Mouse (Mus musculus) limb, embryonic 11.5 days (tissue): ENCODE results near the gene Nub1. TPM values are rescaled to one million over a fixed set of nuclear protein-coding genes. Genes with fewer than 3 reads are reported as not detected.
"Not testable (repeated sequence)": the region's sequence is repeated elsewhere in the genome, so short reads cannot be mapped to it uniquely, and the experiment has no call there.

Experiments
- ATAC-seq: fragments of 200-750 bp; cut with Nextera tagmentation; 2 replicates; pipeline ENCODE4 v1.8.0; 2017; ENCODE audit warnings: low read depth; ENCODE audit not compliant: insufficient number of reproducible peaks, low FRiP score, low TSS enrichment
- DNase-seq: peaks from one replicate; pipeline ENCODE4 v3.0.0-alpha.2; 2015; ENCODE audit warnings: low spot score
- H3K27ac ChIP-seq: fragments of 300-500 bp; sonication (generic); replicated peaks from 2 replicates; pipeline ENCODE4 v1.5.1; 2014; ENCODE audit warnings: low read depth, mild to moderate bottlenecking, low read length
- H3K27me3 ChIP-seq: fragments of 300-500 bp; sonication (generic); 2 replicates; pipeline ENCODE4 v1.6.1; 2014; ENCODE audit warnings: mild to moderate bottlenecking, low read length, mixed read lengths; ENCODE audit not compliant: control insufficient read depth, insufficient read depth
- H3K36me3 ChIP-seq: fragments of 300-500 bp; sonication (generic); 2 replicates; pipeline ENCODE4 v1.6.1; 2014; ENCODE audit warnings: mild to moderate bottlenecking, low read length, moderate library complexity, mixed read lengths; ENCODE audit not compliant: control insufficient read depth, insufficient read depth
- H3K4me1 ChIP-seq: fragments of 300-500 bp; sonication (generic); 2 replicates; pipeline ENCODE4 v1.6.1; 2014; ENCODE audit warnings: low read length, mixed read lengths; ENCODE audit not compliant: control insufficient read depth, insufficient read depth
- H3K4me2 ChIP-seq: fragments of 300-500 bp; sonication (generic); 2 replicates; pipeline ENCODE4 v1.6.1; 2014; ENCODE audit warnings: low read depth, mild to moderate bottlenecking, moderate library complexity; ENCODE audit not compliant: severe bottlenecking
- H3K4me3 ChIP-seq: fragments of 300-500 bp; sonication (generic); 2 replicates; pipeline ENCODE4 v1.5.1; 2014; ENCODE audit warnings: low read depth, low read length
- H3K9ac ChIP-seq: fragments of 300-500 bp; sonication (generic); 2 replicates; pipeline ENCODE4 v1.6.1; 2014; ENCODE audit warnings: mild to moderate bottlenecking, low read length
- H3K9me3 ChIP-seq: fragments of 300-500 bp; sonication (generic); 2 replicates; pipeline ENCODE4 v1.6.1; 2016; ENCODE audit warnings: low read length; ENCODE audit not compliant: control insufficient read depth
- WGBS: fragments of 180-500 bp; shearing (Covaris S2); extraction: QIAGEN DNeasy Blood & Tissue Kit; methylation state at CpG from one replicate; pipeline ENCODE4 v1.1.7; 2014; 5-methylcytosine and 5-hydroxymethylcytosine counted together
- polyA plus RNA-seq: library from polyadenylated mRNA; unstranded; fragments of >200 nt; fragmentation: Nextera tagmentation; extraction: Ambion mirVana; gene quantifications from 2 replicates; pipeline ENCODE4 v1.2.1, GENCODE M21; 2014

The Nub1 gene
- polyA plus RNA-seq, 1 experiment from 2014 or later: 32.2 TPM

DNA sequence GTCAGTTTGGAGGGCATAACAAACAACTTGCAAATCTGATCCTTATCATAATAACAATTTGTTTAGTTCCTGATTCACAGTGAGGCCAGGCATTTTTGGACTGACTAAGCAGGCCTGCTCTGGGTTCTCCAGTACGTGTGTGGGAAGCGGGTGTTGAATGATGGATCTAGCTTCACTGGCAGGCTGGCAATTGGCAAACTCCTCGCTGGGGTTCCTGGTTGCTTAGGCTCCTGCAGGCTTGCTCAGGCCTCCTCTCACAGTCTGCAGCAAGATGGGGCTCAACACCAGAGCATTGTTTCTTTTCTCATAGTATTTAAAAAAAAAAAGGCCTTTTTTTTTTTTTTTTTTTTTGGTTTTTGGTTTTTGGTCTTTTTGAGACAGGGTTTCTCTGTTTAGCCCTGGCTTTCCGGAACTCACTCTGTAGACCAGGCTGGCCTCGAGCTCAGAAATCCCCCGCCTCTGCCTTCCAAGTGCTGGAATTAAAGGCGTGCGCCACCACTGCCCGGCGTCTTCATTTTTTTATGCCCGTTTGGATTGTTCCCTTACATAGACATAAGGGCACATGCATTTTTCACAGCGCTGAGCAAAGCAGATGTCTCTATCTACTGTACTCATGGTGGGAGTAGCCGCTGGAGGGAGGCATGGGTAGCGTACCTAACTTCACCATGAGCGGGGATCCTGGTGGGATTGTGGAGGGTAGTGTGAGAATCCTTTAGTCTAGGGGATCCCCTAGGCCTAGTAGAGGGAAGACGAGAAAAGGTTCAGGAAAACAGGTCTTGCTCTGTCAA is 560 bp upstream of the Nub1 start:
- peak overlapping the region; percentile 52 for H3K4me2 ChIP-seq
- H3K9ac ChIP-seq: peak overlapping the region; percentile 61
- no peaks in the 10 kb centered on the region for H3K4me1 ChIP-seq
- peak; percentile 48; the same call in 1 of the 2 replicates for ATAC-seq
- H3K4me3 ChIP-seq: peak overlapping the region; percentile 25
- peak; percentile 44 for DNase-seq
- H3K36me3 ChIP-seq: peaks cover 4% of the 10 kb centered on the region; the same call in 1 of the 2 replicates
- H3K27ac ChIP-seq: peak overlapping the region; percentile 80
- no peaks in the 10 kb centered on the region for H3K9me3 ChIP-seq
- 28% methylated on average over 16 of the region's 16 CpGs for WGBS
- H3K27me3 ChIP-seq: no peaks in the 10 kb centered on the region

DNA sequence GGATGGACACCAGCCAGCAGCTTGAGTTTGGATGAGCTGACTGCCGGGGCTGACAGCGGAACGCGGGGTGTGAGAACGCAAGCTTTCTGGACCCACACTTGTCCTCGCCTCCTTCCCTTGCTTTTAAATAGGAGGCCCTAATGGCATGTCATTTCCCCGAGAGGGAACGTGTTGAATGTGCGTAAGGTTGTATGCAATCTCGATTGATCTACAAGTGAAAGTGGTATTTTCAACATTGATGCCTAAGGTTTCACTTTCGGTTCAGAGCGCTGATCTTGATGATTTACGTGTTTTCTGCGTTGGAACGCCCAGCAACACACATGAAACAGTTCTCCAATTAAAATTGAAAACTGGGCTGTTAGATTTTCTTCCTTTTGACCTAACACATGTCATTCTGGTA is 844 bp downstream of the Nub1 start:
- H3K27me3 ChIP-seq: no peaks in the 10 kb centered on the region
- ATAC-seq (no peak), DNase-seq (no peak)
- H3K4me2 ChIP-seq: peak overlapping the region; percentile 55
- H3K9me3 ChIP-seq: no peaks in the 10 kb centered on the region
- 1% methylated on average over 15 of the region's 15 CpGs for WGBS
- H3K4me1 ChIP-seq: no peaks in the 10 kb centered on the region
- peak overlapping the region; percentile 61 for H3K9ac ChIP-seq
- H3K36me3 ChIP-seq: peaks cover 8% of the 10 kb centered on the region; the same call in 1 of the 2 replicates
- peak overlapping the region; percentile 22; the same call in 1 of the 2 replicates for H3K27ac ChIP-seq
- H3K4me3 ChIP-seq: peak overlapping the region; percentile 56

DNA sequence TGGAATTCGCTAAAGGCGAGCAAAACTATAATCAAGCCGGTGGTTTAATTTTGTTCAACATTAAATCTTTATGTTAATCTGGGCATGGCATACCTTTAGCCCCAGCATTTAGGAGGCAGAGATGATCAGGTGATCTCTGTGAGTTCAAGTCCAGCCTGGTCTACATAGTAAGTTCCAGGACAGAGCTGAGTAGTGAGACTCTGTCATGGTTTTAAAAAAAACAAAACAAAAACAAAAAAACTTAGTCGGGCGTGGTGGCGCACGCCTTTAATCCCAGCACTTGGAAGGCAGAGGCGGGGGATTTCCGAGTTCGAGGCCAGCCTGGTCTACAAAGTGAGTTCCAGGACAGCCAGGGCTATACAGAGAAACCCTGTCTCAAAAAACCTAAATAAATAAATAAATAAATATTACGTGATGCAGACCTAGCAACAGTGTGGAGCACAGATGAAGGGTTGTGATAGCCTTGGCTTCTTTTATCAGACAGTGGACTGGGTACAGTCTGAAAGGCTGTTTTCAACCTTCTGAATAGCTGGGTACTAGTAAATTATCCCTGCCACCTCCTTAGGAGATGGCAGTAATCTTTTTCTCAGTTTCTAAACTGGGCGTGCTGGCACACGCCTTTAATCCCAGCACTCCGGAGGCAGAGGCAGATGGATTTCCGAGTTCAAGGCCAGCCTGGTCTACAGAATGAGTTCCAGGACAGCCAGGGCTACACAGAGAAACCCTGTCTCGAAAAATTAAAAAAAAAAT is 1.5 kb downstream of the Nub1 start:
- H3K27ac ChIP-seq, H3K27me3 ChIP-seq, H3K9ac ChIP-seq, H3K9me3 ChIP-seq, ATAC-seq, H3K4me1 ChIP-seq, DNase-seq: not testable (repeated sequence)
- WGBS: 79% methylated on average over 16 of the region's 16 CpGs
- peaks cover 11% of the 10 kb centered on the region; the same call in 1 of the 2 replicates for H3K36me3 ChIP-seq
- H3K4me3 ChIP-seq: peak overlapping the region; percentile 56; the same call in 1 of the 2 replicates
- H3K4me2 ChIP-seq: peak overlapping the region; percentile 55

DNA sequence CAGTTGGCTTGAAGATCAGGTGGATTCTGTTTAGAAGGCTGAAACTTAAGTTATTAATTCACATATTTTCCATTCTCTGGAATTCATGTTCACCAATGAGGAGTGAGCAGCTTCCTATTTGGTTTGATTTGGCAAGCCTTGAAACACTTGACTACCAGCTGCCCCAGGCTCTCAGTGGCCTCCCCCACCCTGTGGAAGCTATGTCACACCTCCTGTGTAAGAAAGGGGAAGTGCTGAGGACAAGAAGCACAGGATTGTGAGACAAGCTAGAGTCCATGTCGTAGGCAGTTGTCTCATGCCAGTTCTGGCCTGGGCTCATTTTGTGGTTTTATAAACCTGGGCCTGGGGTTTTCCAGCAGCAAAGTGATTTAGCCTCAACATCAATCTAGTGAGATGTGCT is 2.4 kb downstream of the Nub1 start:
- no peak overlapping the region for H3K4me2 ChIP-seq
- no peak for DNase-seq
- peaks cover 11% of the 10 kb centered on the region for H3K36me3 ChIP-seq
- H3K9me3 ChIP-seq: no peaks in the 10 kb centered on the region
- no peak overlapping the region for H3K4me3 ChIP-seq
- 93% methylated on average over 1 of the region's 1 CpGs for WGBS
- no peak overlapping the region for H3K27ac ChIP-seq
- no peak overlapping the region for H3K9ac ChIP-seq
- H3K27me3 ChIP-seq: no peaks in the 10 kb centered on the region
- no peak for ATAC-seq
- H3K4me1 ChIP-seq: no peaks in the 10 kb centered on the region

DNA sequence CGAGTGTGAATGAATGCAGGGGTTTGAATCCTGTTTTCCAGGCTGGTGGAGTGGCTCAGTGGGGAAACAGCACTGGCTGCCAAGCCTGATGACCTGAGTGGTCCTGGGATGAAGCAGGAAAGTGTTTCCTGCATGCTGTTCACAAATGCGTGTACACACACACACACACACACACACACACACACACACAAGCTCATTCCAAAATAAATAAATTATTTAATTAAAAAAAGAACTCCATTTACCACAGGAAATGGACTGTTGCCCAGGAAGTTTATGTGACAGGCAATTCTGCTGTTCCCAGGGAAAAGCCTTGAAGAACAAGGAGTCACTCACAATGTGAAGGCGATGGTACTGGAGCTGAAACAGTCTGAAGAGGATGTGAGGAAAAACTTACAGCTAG is 11.4 kb downstream of the Nub1 start:
- DNase-seq (no peak), ATAC-seq (no peak)
- peaks cover 20% of the 10 kb centered on the region for H3K36me3 ChIP-seq
- WGBS: 79% methylated on average over 3 of the region's 3 CpGs
- no peak overlapping the region for H3K27ac ChIP-seq
- no peaks in the 10 kb centered on the region for H3K9me3 ChIP-seq
- no peak overlapping the region for H3K4me2 ChIP-seq
- no peaks in the 10 kb centered on the region for H3K4me1 ChIP-seq
- no peak overlapping the region for H3K4me3 ChIP-seq
- no peaks in the 10 kb centered on the region for H3K27me3 ChIP-seq
- no peak overlapping the region for H3K9ac ChIP-seq

DNA sequence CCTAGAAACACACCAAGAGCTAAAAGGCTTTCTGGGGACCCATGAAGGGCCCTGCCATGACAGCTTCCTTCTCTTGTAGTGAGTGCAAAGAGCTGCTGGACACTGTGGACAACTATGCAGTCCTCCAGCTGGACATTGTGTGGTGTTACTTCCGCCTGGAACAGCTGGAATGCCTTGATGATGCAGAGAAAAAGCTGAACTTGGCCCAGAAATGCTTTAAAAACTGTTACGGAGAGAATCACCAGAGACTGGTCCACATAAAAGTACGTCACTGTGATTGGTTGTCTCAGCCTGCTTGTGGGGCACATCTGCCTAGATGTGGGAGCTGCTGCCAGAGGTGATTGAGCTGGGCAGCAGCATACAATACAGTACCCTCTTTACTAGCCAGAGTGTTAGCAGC is 15.9 kb downstream of the Nub1 start:
- no peaks in the 10 kb centered on the region for H3K27me3 ChIP-seq
- no peak overlapping the region for H3K9ac ChIP-seq
- H3K27ac ChIP-seq: no peak overlapping the region
- WGBS: 85% methylated on average over 3 of the region's 3 CpGs
- no peak overlapping the region for H3K4me2 ChIP-seq
- no peak for DNase-seq
- ATAC-seq: no peak
- H3K36me3 ChIP-seq: peaks cover 17% of the 10 kb centered on the region
- no peak overlapping the region for H3K4me3 ChIP-seq
- no peaks in the 10 kb centered on the region for H3K9me3 ChIP-seq
- H3K4me1 ChIP-seq: no peaks in the 10 kb centered on the region

DNA sequence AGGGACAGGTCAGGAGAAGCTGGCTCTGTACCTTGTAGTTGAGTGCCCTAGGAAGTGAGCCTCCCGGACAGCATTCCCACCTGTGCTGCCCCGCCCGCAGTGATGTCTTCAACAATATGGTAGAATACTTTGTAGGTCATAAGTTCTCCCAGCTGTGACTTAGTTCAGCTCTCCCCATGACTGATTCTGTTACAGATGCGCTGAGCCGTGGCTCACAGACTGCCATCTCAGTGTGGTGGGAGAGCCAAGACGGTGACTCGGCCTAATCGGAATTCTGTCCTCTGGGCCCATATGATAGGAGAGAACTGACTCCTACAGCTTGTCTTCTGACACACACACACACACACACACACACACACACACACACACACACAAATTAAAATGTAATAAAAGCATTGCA is 19.3 kb downstream of the Nub1 start:
- no peaks in the 10 kb centered on the region for H3K4me1 ChIP-seq
- DNase-seq (no peak), ATAC-seq (no peak)
- H3K36me3 ChIP-seq: peaks cover 21% of the 10 kb centered on the region
- H3K27ac ChIP-seq: no peak overlapping the region
- H3K9me3 ChIP-seq: no peaks in the 10 kb centered on the region
- WGBS: 98% methylated on average over 8 of the region's 8 CpGs
- H3K4me2 ChIP-seq: no peak overlapping the region
- H3K9ac ChIP-seq: no peak overlapping the region
- no peak overlapping the region for H3K4me3 ChIP-seq
- H3K27me3 ChIP-seq: no peaks in the 10 kb centered on the region

DNA sequence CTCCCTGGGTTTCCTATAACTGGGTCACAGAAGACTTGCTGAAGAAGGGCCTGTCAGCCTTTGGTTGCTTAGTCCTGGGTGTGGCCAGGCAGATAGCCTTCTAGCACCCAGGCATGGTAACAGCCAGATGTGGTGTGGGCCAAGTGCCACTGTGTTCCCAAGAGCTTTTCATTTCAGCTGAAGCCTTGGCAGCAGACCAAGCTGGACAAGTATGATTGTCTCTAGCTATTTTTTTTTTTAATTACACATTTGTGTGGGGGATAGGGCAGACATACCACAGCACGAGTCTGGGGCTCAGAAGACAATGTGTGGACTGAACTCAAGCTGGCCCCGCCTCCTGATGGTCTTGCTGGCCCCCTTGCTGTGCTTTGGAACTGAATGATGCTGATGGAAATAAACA is 24.6 kb downstream of the Nub1 start:
- WGBS: 77% methylated on average over 2 of the region's 2 CpGs
- Histone ChIP-seq H3K9ac (no peak overlapping the region), H3K4me2 (no peak overlapping the region), H3K27ac (no peak overlapping the region), H3K27me3 (no peaks in the 10 kb centered on the region), H3K9me3 (peaks cover 6% of the 10 kb centered on the region; the same call in 1 of the 2 replicates), H3K36me3 (peaks cover 35% of the 10 kb centered on the region), H3K4me3 (no peak overlapping the region), H3K4me1 (no peaks in the 10 kb centered on the region)
- ATAC-seq: no peak
- DNase-seq: no peak
